Mouse (Mus musculus): ENCODE results near the gene Cacna2d4.
"Not testable (repeated sequence)": the region's sequence is repeated elsewhere in the genome, so short reads cannot be mapped to it uniquely, and the experiment has no call there.

Gene Cacna2d4

GRCm38 (mm10) chr6:119236241-119236640 lies at the start of gene Cacna2d4:
Gene Cacna2d4, plus strand, starts transcription at chr6:119236526.
- DNase-seq (ENCODE audit: low read depth, low spot score) = no peak

- DNase-seq (ENCODE audit: low read depth, low spot score) = no peak
These were observed 49.7 kb upstream of the Cacna2d4 start for GRCm38 (mm10) chr6:119186658-119187057.

- DNase-seq (ENCODE audit: low read depth, low spot score) = no peak
These were observed 48.7 kb upstream of the Cacna2d4 start for GRCm38 (mm10) chr6:119187631-119188030.

GRCm38 (mm10) chr6:119191478-119191877 lies 44.8 kb upstream of the Cacna2d4 start:
- DNase-seq (ENCODE audit: low read depth, low spot score) = no peak

- no peak for DNase-seq (ENCODE audit: low read depth, low spot score)
These were observed 42.7 kb upstream of the Cacna2d4 start for GRCm38 (mm10) chr6:119193571-119194154.

- DNase-seq (ENCODE audit: low read depth, low spot score) = no peak
These were observed 42.2 kb upstream of the Cacna2d4 start for GRCm38 (mm10) chr6:119194161-119194560.

GRCm38 (mm10) chr6:119194601-119195000 lies 41.7 kb upstream of the Cacna2d4 start:
- DNase-seq (ENCODE audit: low read depth, low spot score) = no peak

GRCm38 (mm10) chr6:119196382-119197305 lies 39.7 kb upstream of the Cacna2d4 start, which contains the start of gene Cacna1c:
Gene Cacna1c, minus strand, starts transcription at chr6:119196418.
- no peak for DNase-seq (ENCODE audit: low read depth, low spot score)

GRCm38 (mm10) chr6:119198534-119199273 lies 37.6 kb upstream of the Cacna2d4 start:
- no peak for DNase-seq (ENCODE audit: low read depth, low spot score)

GRCm38 (mm10) chr6:119199274-119199879 lies 36.9 kb upstream of the Cacna2d4 start:
- no peak for DNase-seq (ENCODE audit: low read depth, low spot score)

- no peak for DNase-seq (ENCODE audit: low read depth, low spot score)
These were observed 36.0 kb upstream of the Cacna2d4 start for GRCm38 (mm10) chr6:119200362-119200761.

- DNase-seq (ENCODE audit: low read depth, low spot score) = no peak
These were observed 34.8 kb upstream of the Cacna2d4 start for GRCm38 (mm10) chr6:119201575-119201974.

- no peak for DNase-seq (ENCODE audit: low read depth, low spot score)
These were observed 32.0 kb upstream of the Cacna2d4 start for GRCm38 (mm10) chr6:119204286-119204685.

GRCm38 (mm10) chr6:119204915-119205314 lies 31.4 kb upstream of the Cacna2d4 start:
- no peak for DNase-seq (ENCODE audit: low read depth, low spot score)

GRCm38 (mm10) chr6:119206006-119206405 lies 30.3 kb upstream of the Cacna2d4 start:
- not testable (repeated sequence) for DNase-seq (ENCODE audit: low read depth, low spot score)

- DNase-seq (ENCODE audit: low read depth, low spot score) = no peak
These were observed 23.0 kb upstream of the Cacna2d4 start for GRCm38 (mm10) chr6:119213375-119213774.

- DNase-seq (ENCODE audit: low read depth, low spot score) = no peak
These were observed 22.1 kb upstream of the Cacna2d4 start for GRCm38 (mm10) chr6:119214190-119214589.

GRCm38 (mm10) chr6:119215040-119215613 lies 21.2 kb upstream of the Cacna2d4 start:
- DNase-seq (ENCODE audit: low read depth, low spot score) = no peak

- no peak for DNase-seq (ENCODE audit: low read depth, low spot score)
These were observed 18.7 kb upstream of the Cacna2d4 start for GRCm38 (mm10) chr6:119217661-119218060.

- no peak for DNase-seq (ENCODE audit: low read depth, low spot score)
These were observed 17.7 kb upstream of the Cacna2d4 start for GRCm38 (mm10) chr6:119218591-119218990.

- DNase-seq (ENCODE audit: low read depth, low spot score) = no peak
These were observed 17.0 kb upstream of the Cacna2d4 start for GRCm38 (mm10) chr6:119219237-119219870.

All from embryo, embryonic 11.5 days (tissue).